Mouse (Mus musculus) heart, embryonic 11.5 days (tissue): ENCODE measurements around the gene Arpc5. TPM values are rescaled to one million over a fixed set of nuclear protein-coding genes. Genes with fewer than 3 reads are reported as not detected.

Source experiments
- ATAC-seq: fragments of 200-750 bp; cut with Nextera tagmentation; replicated peaks from 2 replicates; pipeline ENCODE4 v1.8.0; 2017; ENCODE audit warnings: moderate library complexity; ENCODE audit not compliant: insufficient number of reproducible peaks, low FRiP score, low TSS enrichment
- H3K27ac ChIP-seq: fragments of 300-500 bp; sonication (generic); 2 replicates; pipeline ENCODE4 v1.5.1; 2014; ENCODE audit warnings: mild to moderate bottlenecking, low read depth, low read length
- H3K27me3 ChIP-seq: fragments of 300-500 bp; sonication (generic); 2 replicates; pipeline ENCODE4 v1.6.1; 2014; ENCODE audit warnings: mild to moderate bottlenecking, low read length, mixed read lengths; ENCODE audit not compliant: control insufficient read depth, insufficient read depth
- H3K36me3 ChIP-seq: fragments of 300-500 bp; sonication (generic); 2 replicates; pipeline ENCODE4 v1.6.1; 2014; ENCODE audit warnings: mild to moderate bottlenecking, low read length, moderate library complexity, mixed read lengths; ENCODE audit not compliant: control insufficient read depth, insufficient read depth
- H3K4me1 ChIP-seq: fragments of 300-500 bp; sonication (generic); 2 replicates; pipeline ENCODE4 v1.6.1; 2014; ENCODE audit warnings: low read length; ENCODE audit not compliant: control insufficient read depth, insufficient read depth
- H3K4me2 ChIP-seq: fragments of 300-500 bp; sonication (generic); 2 replicates; pipeline ENCODE4 v1.6.1; 2014; ENCODE audit warnings: mild to moderate bottlenecking, moderate library complexity
- H3K4me3 ChIP-seq: fragments of 300-500 bp; sonication (generic); 2 replicates; pipeline ENCODE4 v1.5.1; 2014; ENCODE audit warnings: low read depth, low read length
- H3K9ac ChIP-seq: fragments of 300-500 bp; sonication (generic); 2 replicates; pipeline ENCODE4 v1.6.1; 2014; ENCODE audit warnings: mild to moderate bottlenecking, low read depth, low read length, moderate library complexity
- H3K9me3 ChIP-seq: fragments of 300-500 bp; sonication (generic); replicated peaks from 2 replicates; pipeline ENCODE4 v1.6.1; 2016; ENCODE audit warnings: low read length; ENCODE audit not compliant: control insufficient read depth
- WGBS: fragments of 180-500 bp; shearing (Covaris S2); extraction: QIAGEN DNeasy Blood & Tissue Kit; methylation state at CpG from one replicate; pipeline ENCODE4 v1.1.7; 2014; ENCODE audit not compliant: insufficient replicate concordance; 5-methylcytosine and 5-hydroxymethylcytosine counted together
- polyA plus RNA-seq: library from polyadenylated mRNA; unstranded; fragments of >200 nt; fragmentation: Nextera tagmentation; extraction: Ambion mirVana; gene quantifications from 2 replicates; pipeline ENCODE4 v1.2.1, GENCODE M21; 2014

The Arpc5 gene
- polyA plus RNA-seq, 1 experiment from 2014 or later, result 257 TPM

- H3K4me1 ChIP-seq, result peaks cover 17% of the 10 kb centered on the region
- H3K27ac ChIP-seq, result peak overlapping the region; percentile 55
- no peak overlapping the region for H3K4me3 ChIP-seq
- 27% methylated on average over 12 of the region's 12 CpGs for WGBS
- no peak for ATAC-seq
- no peak overlapping the region for H3K4me2 ChIP-seq
- no peaks in the 10 kb centered on the region for H3K27me3 ChIP-seq
- H3K36me3 ChIP-seq, result no peaks in the 10 kb centered on the region
- H3K9ac ChIP-seq, result no peak overlapping the region
- no peaks in the 10 kb centered on the region for H3K9me3 ChIP-seq
Observed at GRCm38 (mm10) chr1:152817027-152817769, 50.9 kb downstream of the Arpc5 start.

- no peak; the same call in 1 of the 2 replicates for ATAC-seq
- H3K4me1 ChIP-seq, result peaks cover 17% of the 10 kb centered on the region
Observed at GRCm38 (mm10) chr1:152817794-152818193, 51.5 kb downstream of the Arpc5 start.

DNA sequence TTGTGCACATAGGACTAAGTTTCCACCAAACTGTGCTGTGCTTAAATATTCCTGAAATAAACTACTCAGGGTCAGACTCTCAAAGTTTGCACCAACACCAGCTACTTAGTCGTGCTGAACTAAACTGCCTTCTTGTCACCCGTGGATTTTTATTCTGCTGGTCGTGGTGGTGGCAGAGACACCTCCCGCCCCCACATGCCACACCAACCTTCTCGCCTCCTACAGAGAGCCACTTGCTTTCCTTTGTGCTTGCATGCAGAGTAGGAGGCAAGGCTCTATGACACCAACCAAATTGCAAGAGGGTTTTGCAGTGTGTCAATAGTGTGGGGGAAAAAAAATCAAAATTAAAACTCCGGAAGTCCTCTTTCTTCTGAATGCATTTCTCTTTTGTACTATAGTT is 53.2 kb downstream of the Arpc5 start:
- H3K9ac ChIP-seq, result no peak overlapping the region
- H3K4me1 ChIP-seq, result peaks cover 17% of the 10 kb centered on the region
- no peaks in the 10 kb centered on the region for H3K36me3 ChIP-seq
- no peak overlapping the region for H3K4me3 ChIP-seq
- H3K4me2 ChIP-seq, result no peak overlapping the region
- H3K27ac ChIP-seq, result no peak overlapping the region
- H3K27me3 ChIP-seq, result no peaks in the 10 kb centered on the region
- H3K9me3 ChIP-seq, result no peaks in the 10 kb centered on the region
- no peak for ATAC-seq
- WGBS, result 70% methylated on average over 6 of the region's 6 CpGs

More at GRCm38 (mm10) chr1:152817794-152818193, 51.5 kb downstream of the Arpc5 start:
- H3K9ac ChIP-seq, result no peak overlapping the region
- H3K36me3 ChIP-seq, result no peaks in the 10 kb centered on the region
- peak overlapping the region; percentile 55 for H3K27ac ChIP-seq
- H3K4me3 ChIP-seq, result no peak overlapping the region
- no peak overlapping the region for H3K4me2 ChIP-seq
- 20% methylated on average over 10 of the region's 10 CpGs for WGBS
- no peaks in the 10 kb centered on the region for H3K9me3 ChIP-seq
- H3K27me3 ChIP-seq, result no peaks in the 10 kb centered on the region

DNA sequence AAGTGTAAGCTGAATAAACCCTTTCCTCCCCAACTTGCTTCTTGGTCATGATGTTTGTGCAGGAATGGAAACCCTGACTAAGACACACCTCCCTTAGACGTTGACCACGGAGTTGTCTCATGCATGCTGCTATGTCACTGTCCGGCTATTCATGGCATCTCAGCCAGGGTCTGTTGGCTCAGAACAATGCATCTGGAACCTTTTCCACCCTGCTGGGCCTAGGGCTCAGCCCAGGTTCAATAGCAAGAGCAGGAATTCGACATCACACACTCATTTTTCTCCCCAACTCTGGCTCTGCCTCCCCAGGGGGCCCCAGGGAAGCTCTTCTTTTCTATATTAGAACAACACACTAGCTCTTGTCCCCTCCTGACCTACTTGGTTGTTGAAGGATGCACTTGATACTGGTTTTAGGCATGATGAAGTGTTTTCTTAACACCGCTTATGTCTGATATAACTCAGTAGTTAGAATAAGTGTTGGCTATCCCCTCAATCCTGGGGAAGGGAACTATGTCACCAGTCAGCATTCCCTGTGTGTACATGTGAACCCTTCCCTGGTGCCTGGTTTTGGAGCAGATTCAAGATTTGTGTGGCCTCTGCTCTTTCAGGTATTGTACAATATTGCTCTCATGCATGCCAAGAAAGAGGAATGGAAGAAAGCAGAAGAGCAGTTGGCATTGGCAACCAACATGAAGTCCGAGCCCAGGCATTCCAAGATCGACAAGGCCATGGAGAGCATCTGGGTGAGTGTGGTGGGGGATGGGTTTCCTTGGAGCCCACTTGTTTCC is 54.8 kb downstream of the Arpc5 start:
- Histone ChIP-seq H3K36me3 (no peaks in the 10 kb centered on the region), H3K4me3 (no peak overlapping the region), H3K4me1 (peaks cover 7% of the 10 kb centered on the region), H3K27ac (no peak overlapping the region), H3K27me3 (no peaks in the 10 kb centered on the region), H3K9me3 (no peaks in the 10 kb centered on the region), H3K9ac (no peak overlapping the region), H3K4me2 (no peak overlapping the region)
- WGBS, result 68% methylated on average over 7 of the region's 7 CpGs
- ATAC-seq, result no peak

GRCm38 (mm10) chr1:152821746-152822145 is 55.4 kb downstream of the Arpc5 start:
- no peak overlapping the region for H3K4me2 ChIP-seq
- no peaks in the 10 kb centered on the region for H3K27me3 ChIP-seq
- H3K27ac ChIP-seq, result no peak overlapping the region
- H3K4me3 ChIP-seq, result no peak overlapping the region
- no peak for ATAC-seq
- 0 out of 2 replicates have a peak, but pooled peaks cover under 1% of the 10 kb centered on the region for H3K4me1 ChIP-seq
- no peaks in the 10 kb centered on the region for H3K9me3 ChIP-seq
- WGBS, result 80% methylated on average over 4 of the region's 4 CpGs
- H3K36me3 ChIP-seq, result no peaks in the 10 kb centered on the region
- H3K9ac ChIP-seq, result no peak overlapping the region

GRCm38 (mm10) chr1:152824206-152824605 is 57.9 kb downstream of the Arpc5 start:
- no peak overlapping the region for H3K4me2 ChIP-seq
- H3K27ac ChIP-seq, result no peak overlapping the region
- WGBS, result 64% methylated on average over 9 of the region's 9 CpGs
- no peak for ATAC-seq
- H3K9ac ChIP-seq, result no peak overlapping the region
- no peaks in the 10 kb centered on the region for H3K27me3 ChIP-seq
- no peaks in the 10 kb centered on the region for H3K36me3 ChIP-seq
- no peaks in the 10 kb centered on the region for H3K4me1 ChIP-seq
- H3K9me3 ChIP-seq, result no peaks in the 10 kb centered on the region
- no peak overlapping the region for H3K4me3 ChIP-seq

Other genes starting within 250 kb of the Arpc5 start
- not detected in 2 replicates for gene Apobec4, start 16.0 kb upstream of the Arpc5 start, polyA plus RNA-seq
- 61.0 and 68.7 TPM in 2 replicates for gene Rgl1, start 191 bp upstream of the Arpc5 start, polyA plus RNA-seq
- gene Ncf2, start 33.7 kb downstream of the Arpc5 start, polyA plus RNA-seq, result 3.7 and 4.7 TPM in 2 replicates
- gene Smg7, start 136.1 kb downstream of the Arpc5 start, polyA plus RNA-seq, result 31.6 and 34.9 TPM in 2 replicates
- 0.92 and 0.93 TPM in 2 replicates for gene Nmnat2, start 188.5 kb downstream of the Arpc5 start, polyA plus RNA-seq